Mouse (Mus musculus) urinary bladder, postnatal 4 days (tissue): ENCODE results near the gene Fut8.
"Not testable (repeated sequence)": the region's sequence is repeated elsewhere in the genome, so short reads cannot be mapped to it uniquely, and the experiment has no call there.

Experiments used
- DNase-seq, 2 experiments: peaks; one replicate each; pipeline ENCODE4 v3.0.0; 2021 to 2022; ENCODE audit warnings: low spot score in 2 of 2

The Fut8 gene

DNA sequence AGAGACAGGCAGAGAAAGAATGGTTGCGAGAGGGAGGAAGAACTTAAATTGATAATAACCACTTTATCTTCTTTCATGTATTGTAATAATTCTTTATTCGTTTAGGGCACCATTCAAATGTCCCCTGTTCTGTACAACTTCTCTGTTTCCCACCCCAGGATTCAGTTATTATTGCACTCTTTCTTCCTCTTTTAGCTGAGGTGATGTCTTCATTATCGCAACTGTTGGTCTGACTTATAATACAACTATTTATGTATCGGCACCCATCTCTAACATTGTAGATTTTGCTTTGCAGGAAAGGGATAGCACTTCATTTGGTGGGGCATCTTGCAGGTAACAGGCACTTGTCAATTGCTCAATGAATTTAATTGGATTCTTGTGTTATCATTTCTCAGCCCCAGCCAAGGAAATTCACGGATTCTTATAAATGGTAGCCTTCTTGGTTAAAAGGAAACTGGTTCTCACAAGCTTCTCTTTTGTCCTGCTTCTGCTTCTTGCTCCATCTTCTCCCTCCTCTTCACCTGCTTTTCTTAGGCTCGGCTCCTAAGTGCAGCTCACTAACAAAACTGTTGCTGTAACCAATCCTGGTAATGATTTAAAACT is 15.6 kb upstream of the Fut8 start:
- DNase-seq: no peak

DNA sequence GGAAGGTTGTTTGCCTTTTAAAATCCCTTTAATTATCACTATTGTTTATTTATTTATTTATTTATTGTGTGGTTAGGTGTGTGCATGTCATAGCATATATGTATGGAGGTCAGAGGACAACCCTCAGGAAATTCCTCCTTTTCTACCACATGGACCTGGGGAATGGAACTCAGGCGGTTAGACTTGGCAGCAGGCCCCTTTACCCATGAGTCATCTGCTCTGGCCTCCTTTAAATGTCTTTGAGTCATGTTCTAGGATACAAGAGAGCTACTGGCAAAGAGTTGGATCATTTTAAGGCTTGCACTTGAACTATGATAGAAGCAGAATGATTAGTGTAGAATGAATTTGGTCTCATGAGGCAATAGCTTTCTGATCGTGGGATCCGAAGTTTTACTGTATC is 14.3 kb upstream of the Fut8 start:
- no peak for DNase-seq

DNA sequence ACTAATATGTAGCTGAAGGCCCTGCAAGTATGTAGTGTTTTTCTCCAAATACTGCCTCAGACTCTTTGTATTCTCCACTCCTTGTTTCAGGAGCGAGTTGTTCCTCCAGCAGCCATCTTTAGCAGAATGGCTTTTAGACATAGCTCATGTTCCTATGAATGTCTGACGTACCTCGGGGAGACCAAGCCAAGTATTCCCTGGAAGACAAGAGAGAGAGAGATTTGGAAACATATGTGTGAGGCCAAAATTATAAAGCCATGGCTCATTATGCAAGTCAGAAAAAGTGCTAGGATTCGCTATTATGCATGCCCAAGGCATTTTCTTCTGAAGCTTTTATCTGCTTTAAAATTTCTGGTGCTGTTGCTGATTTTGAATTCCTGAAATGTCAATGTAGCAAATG is 13.8 kb upstream of the Fut8 start:
- DNase-seq: no peak

DNA sequence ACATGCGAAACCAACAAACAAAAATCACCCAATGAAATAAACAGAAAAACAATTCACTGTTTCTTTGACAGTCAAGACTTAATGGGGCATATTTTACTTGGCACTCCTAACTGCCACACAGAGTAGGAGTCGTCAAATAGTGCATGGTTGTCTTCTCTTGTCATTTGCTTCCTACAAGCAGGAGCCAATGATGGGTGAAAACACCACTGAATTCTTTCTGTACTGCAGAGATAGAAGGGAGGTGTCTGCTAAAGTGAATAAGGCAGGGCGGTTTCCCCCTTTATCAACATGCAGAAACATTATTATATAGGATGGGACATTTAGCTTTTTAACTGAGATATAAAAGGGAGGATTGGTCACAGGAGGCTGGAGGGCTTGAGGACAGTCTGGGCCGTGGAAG is 13.0 kb upstream of the Fut8 start:
- no peak for DNase-seq

DNA sequence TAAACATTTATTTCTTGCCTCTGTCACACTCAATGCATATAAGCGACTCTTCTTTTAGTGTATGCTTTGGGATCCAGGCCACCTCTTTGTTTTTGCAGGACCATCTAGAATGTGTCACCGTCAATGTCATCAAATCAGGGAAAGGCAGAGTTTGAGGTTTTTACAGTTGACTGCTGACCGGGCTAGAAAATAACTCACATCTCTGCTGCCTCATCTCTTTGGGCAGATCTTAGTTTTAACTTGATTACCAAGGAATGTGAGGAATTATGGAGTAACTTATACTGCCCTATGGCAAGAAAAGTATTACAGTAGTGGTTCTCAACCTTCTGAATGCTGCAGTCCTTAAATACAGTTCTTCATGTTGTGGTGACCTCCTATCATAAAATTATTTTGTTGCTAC is 12.2 kb upstream of the Fut8 start:
- no peak for DNase-seq

DNA sequence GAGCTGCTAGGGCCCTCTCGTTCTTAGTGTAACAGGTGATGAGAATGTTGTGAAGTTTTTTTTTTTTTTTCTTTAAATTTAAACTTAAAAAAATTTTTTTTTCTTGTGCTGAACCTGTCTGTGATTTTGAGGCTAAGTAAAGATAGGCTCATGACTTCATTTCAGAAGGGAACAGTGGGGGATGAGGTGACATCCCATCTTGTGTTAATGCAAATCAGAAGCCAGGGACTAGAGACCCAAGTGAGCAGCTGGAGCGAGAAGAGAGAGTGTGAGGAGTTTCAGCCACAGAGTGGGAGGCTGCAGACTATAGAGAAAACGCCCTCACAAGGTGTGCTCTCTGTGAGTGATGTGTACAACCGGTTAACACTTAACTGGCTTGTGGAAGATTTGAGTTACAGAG is 2.0 kb upstream of the Fut8 start:
- no peak for DNase-seq

DNA sequence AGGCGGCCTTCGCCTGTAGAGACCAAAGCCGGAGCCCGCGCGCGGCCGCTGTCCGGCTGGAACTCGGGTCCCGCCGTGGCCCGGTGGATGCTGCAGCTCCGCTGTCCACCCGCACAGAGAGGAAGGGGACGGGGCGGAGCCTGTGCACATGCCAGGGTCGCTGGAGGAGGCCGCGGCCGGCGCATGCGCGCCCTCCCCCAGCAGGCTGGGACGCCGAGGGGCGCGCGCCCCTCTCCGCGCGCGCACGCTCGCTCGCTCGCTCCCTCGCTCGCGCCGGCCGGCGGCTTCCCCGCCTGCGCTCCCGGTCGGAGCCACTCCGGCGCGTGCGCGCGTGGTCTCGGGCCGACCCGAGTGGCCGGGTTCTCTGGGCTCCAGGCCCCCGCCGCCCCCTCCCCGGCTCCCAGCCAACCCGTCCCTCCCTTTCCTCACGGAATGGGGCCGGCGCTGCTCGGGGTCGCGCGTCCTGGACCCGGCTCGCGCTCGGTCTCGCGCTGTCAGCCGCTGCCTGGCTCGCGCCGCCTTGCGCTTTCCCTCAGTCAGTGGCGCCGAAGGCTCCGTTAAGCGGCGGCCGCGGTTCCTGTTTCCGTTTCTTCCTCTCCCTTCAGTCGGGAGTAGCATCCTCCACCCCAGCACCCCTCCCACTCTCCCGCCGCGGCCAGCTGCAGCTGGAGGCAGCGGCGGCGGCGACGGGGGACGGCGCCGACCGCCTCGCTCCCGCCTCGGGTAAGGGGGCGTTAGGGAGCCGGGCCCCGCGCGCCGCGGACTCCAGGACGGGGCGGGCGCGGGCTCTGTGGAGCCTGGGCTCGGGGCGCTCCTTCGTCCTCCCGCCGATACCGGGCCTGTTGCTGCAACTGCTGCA is 835 bp downstream of the Fut8 start:
- DNase-seq: peak; percentile 88 to 92

DNA sequence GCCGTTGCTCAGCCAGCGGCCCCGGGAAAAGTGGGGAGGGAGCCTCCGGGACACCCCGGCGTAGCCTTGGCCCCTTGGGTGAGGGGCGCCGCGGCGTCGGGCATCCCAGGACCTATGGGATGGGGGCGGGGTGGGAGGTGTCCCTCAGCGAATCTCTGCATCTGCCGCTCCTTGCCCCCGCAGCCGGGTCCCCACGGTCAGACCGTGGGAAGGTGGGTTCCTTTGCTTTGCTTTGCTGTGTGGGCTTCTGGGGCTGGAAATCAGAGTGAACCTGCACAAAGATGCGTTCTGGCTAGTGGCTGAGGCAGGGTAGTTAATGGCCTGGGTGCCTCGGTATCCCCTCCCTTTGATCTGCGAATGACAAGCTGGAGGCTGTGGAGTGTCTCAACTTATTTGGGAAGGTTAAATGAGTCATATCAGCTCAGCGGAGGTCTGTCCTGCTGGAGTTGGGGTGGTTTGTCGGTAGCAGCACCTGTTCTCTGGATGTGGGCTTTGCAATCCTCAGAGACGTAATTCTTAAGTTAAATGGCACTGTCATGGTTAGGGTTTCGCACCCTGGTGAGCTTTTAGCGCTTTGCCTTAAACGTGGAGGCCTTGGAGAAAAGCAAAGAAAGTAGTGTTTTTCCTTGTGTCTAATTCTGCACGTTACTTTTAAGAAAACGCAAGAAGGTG is 1.6 kb downstream of the Fut8 start:
- no peak for DNase-seq

DNA sequence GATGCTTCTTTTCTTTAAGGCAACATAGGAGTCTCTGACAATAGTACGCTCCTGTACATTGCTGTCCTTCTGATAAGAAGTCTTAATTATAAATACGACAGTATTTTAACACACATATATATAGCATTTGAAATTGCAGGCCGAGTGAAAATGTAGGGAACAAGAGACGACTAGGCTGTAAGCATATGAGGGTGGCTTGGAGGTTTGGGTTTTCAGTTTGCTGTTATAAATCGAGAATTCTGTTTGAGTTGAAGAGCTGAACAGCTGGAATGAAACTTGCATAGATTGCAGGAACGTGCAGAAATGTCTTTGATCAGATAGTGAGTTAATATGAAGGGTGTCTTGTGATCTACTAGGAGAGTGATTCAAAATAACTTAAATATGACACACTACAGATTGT is 2.4 kb downstream of the Fut8 start:
- no peak for DNase-seq

DNA sequence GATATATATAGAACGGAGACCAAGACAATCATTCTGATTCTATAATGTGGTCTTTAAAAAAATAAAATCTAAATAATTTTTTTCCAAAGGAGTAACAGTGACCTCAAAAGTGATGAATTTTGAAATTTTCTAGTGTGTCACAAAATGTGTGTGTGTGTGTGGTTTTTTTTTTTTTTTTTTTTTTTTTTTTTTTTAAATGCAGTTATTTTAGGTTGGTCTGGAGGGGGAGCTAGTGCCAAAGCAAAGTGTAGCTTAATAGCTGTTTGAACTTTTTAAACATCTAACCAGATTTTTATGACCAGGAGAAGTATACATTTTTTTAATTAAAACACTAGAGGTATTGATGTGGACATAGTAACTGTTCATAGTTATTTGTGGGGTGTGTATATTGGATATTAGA is 2.9 kb downstream of the Fut8 start:
- no peak for DNase-seq

DNA sequence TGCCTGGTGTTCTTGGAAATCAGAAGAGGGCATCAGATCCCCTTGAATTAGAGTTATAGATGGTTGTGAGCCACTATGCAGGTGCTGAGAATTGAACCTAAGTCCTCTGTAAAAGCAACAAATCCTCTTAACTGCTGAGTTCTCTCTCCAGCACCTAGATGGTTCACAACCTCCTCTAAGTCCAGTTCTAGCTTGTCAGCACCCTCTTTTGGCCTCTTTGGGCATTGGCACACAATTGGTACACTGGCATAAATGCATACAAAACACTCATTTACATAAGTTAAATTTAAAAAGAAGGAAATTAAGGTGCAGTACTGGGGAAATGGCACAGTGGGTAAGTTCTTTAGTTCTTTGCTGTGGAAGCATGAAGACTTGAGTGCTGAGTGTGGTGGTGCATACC is 24.7 kb downstream of the Fut8 start:
- no peak for DNase-seq

DNA sequence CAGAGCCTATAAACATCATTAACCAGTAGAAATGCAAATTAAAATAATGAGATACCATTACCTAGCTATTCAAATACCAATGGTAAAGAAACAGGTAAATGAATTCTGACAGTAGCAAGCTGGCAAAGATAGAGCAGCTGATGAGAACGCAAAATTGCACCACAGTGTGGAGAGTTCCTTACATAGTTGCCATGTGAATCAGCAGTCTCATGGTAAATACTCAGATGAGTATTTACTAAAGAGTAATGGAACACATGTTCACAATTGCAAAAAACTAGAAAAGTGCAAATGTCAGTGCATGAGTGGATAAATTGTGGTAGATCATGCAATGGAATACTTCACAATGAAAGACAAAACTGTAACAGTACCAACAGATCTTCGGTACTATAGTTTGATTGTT is 25.9 kb downstream of the Fut8 start:
- DNase-seq: no peak

DNA sequence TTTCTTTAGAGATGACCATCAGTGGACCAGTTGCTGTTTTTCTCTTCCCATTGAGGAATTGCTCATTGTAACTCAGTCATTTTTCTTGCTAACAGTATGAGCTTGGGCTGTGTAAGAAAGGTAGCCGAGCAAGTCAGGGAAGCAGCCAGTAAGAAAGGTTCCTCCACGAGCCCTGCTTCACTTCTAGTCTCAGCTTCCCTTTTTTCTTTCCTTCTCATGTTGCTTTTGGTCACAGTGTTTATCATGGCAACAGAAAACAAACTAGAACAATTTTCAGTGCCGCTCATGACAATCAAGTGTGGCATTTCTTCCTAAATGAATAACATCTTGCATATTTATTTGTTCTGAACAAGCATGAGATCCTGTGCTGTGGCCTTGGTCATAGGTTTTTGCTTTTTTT is 32.8 kb downstream of the Fut8 start:
- DNase-seq: no peak

DNA sequence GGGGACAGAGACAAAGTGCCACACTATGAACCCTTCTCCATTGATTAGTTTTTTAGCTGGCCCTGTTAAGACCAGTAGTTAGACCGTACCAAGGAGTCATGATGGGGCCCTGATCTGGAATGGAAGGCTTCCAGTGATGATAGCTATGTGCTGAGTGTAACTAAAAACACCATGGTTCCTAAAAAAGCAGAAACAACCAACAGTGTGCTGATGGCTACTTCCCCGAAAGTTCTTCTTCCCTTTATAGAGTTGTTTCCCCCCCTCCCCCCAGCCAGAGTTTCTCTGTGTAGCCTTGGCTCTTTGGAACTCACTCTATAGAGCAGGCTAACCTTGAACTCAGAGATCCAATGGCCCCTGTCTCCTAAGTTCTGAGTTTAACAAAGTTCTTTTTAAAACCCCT is 50.6 kb downstream of the Fut8 start:
- DNase-seq: no peak

DNA sequence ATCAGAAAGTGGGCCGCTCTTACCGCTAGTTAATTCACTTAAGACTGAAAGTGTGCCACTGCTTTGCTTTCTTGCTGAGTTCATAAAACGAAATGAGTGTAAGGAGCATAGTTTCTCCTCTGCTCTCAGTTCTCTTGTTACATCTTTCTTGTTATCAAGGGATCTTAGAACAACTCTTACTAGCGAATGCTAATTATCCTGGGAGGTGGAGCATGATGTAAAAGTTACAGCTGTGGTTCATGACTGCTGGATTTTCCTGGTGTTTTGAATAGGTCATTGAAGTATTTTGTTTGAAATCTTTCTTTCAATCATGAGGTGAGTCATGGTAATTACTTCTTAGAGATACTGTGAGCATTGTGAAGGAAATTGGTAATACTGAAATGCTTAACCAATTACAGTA is 53.1 kb downstream of the Fut8 start:
- DNase-seq: no peak

DNA sequence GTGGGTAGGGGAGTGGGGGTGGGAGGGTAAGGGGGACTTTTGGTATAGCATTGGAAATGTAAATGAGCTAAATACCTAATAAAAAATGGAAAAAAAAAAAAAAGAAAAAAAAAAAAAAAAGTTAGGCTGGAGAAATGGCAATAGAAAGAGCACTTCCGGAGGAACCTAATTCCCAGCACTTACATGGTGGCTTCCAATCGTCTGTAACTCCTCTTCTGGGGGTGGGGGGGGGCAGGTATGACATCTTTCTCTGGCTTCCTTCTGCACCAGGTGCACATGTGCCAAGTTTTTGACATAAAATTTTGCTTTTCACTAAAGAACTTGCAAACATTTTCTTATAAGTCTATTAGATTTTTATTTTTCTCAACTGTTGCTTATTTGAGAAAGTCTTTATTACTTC is 53.9 kb downstream of the Fut8 start:
- DNase-seq: not testable (repeated sequence)

DNA sequence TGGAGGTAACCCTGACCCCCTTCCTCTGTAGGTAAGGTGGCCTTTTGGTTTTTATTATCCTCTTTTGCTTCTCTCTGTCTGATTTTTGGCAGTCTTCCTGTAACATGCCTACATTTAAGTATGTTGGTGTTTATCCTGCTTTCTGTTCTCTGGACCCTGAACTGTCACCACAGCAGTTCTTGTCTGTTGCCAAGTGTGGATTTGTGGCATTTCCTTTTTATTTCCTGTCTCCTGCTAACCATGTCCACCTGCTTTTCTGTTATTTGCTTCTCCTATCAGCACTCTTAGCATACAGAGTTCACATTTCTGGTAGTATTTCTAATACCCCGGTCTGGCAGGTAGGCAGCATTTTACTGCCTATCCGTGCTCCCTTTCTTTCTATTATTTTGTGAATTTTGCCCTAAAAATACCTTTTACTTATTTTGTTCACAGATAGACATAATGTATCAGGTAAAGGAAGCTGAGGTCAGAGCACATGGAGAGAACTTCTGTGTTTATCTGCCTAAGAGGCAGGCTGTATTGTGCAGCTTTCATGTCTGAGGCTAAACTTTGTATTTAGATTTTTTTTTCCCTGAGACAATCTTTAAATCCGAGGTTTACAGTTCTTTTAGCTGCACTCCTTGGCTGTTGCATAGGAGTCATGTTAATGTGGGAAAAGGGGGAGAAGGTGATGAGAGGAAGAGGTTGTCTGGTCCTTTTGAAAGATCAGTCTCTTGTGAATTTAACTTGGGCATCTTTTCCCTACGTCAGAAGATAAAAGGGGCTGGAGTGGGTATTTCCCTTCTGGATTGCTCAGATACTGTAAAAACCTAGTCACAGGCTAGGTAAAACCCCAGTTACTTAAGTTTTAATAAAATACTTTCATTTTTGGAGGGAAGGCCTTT is 54.7 kb downstream of the Fut8 start:
- DNase-seq: no peak

DNA sequence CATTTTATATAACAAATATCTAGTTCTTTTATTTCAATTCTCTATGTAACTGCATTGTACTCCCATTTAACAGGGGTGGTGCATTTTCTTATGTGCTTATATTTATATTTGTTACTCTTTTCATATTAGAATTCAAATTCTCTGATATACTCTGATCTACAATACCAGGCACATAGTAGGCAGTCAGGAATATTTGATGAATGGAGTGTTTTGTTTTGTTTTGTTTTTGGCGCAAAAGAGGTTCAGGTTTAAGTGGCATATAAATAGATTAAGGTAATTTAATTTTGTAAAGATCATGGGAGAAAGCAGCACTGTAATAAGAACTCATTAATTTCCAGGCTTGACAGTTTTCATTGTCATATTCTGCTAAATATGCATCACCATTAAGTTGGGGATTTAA is 58.2 kb downstream of the Fut8 start:
- DNase-seq: no peak

DNA sequence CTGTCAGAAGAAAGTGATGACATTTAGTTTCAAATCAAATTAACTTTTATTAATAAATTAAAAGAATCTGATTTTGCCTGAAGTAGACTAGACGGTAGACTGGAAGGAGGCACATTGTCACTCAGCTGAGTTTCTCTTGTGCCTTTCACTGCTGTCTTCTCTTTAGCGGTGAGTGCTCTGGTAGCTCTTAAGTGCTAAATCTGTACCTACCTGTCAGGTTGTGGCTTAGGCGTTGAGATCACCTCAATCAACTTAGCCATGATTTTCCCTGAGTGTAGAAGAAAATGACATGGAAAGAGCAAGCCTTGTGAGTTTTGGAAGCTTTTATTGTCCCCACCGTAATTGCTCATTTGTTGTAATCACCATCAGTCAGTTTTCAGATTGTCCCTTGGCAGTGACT is 59.2 kb downstream of the Fut8 start:
- no peak for DNase-seq

DNA sequence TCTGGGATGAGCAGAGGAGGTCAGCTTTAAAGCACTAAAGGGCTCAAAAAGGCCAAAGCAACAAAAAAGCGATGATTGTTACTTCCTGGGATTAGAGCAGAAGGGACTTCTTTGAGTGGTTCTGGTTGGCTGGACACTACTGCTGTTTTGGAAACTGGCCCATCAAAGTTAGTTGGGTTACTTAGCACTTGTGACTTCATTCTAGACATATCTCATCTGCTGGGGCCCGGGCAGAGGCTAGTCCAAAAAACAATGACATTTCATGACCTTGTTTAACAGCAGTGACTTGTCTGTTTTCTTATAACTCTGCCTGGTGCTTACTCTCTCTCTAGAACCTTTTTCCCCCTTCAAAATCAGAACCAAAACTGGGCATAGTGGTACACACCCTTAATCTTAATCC is 59.9 kb downstream of the Fut8 start:
- no peak for DNase-seq

DNA sequence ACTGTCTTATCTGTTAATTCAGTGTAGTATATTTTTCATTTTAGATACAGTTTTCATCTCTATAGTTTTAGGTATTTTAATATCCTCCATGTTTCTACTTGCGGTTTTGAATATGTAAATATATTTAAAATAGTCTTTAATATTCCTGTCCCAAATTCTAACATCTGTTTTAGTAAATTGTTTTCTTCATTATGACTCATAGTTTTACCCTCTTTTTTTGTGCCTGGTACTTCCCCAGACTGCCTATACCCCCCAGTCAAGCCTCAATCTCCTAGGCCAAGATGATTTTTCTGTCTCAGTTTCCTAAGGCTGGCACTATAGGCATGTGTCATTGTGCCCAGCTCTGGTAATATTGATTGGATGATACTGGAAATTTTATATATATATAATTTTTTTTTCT is 64.1 kb downstream of the Fut8 start:
- no peak for DNase-seq

DNA sequence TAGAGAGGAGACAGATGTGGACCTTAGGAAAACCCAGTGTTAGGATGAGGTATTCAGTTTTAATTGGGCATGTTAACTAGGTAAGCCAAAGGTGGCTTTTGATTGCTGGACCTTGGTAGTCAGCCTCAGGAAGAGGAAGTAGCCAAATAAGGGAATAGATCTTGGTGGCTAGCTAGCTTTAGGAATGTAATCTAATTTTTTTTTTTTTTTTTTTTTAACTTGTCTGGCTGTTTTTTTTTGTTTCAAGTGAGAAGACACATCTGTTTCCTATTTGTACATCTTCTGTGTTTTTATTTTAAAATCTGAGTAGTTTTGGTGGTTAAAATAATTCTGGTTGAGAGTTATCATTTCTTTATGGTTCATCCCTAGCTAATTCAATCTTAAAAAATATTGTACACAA is 65.4 kb downstream of the Fut8 start:
- no peak for DNase-seq
